Mouse (Mus musculus) thymus, postnatal 25 days (tissue): ENCODE measurements around the gene Scnn1b.

Experiments
- DNase-seq: peaks from one replicate; pipeline ENCODE4 v3.0.0; 2022

Gene Scnn1b

GRCm38 (mm10) chr7:121924361-121924760 is 59.5 kb downstream of the Scnn1b start:
- DNase-seq = no peak

GRCm38 (mm10) chr7:121927882-121928281 is 63.0 kb downstream of the Scnn1b start:
- no peak for DNase-seq

GRCm38 (mm10) chr7:121931246-121931645 is 66.4 kb downstream of the Scnn1b start:
- no peak for DNase-seq

- no peak for DNase-seq
These were observed 68.8 kb downstream of the Scnn1b start for GRCm38 (mm10) chr7:121933675-121934074.

- DNase-seq = peak; percentile 53
These were observed 69.5 kb downstream of the Scnn1b start for GRCm38 (mm10) chr7:121934346-121934745.

- DNase-seq = no peak
These were observed 71.3 kb downstream of the Scnn1b start for GRCm38 (mm10) chr7:121935906-121936794.

- DNase-seq = no peak
These were observed 72.2 kb downstream of the Scnn1b start for GRCm38 (mm10) chr7:121936861-121937630.

GRCm38 (mm10) chr7:121938124-121938891 is 73.5 kb downstream of the Scnn1b start:
- DNase-seq = no peak

GRCm38 (mm10) chr7:121939244-121939643 is 74.4 kb downstream of the Scnn1b start:
- no peak for DNase-seq

GRCm38 (mm10) chr7:121939729-121940128 is 74.9 kb downstream of the Scnn1b start:
- DNase-seq = peak; percentile 7

GRCm38 (mm10) chr7:121941016-121941415 is 76.2 kb downstream of the Scnn1b start:
- no peak for DNase-seq

GRCm38 (mm10) chr7:121941640-121942039 is 76.8 kb downstream of the Scnn1b start:
- no peak for DNase-seq

- DNase-seq = no peak
These were observed 77.5 kb downstream of the Scnn1b start for GRCm38 (mm10) chr7:121942371-121942770.

- no peak for DNase-seq
These were observed 81.4 kb downstream of the Scnn1b start for GRCm38 (mm10) chr7:121946196-121946595.

- DNase-seq = no peak
These were observed 82.7 kb downstream of the Scnn1b start for GRCm38 (mm10) chr7:121947513-121947912.

GRCm38 (mm10) chr7:121954891-121955669 is 90.2 kb downstream of the Scnn1b start:
- no peak for DNase-seq

- no peak for DNase-seq
These were observed 91.0 kb downstream of the Scnn1b start for GRCm38 (mm10) chr7:121955802-121956201.

GRCm38 (mm10) chr7:121961913-121962570 is 97.2 kb downstream of the Scnn1b start:
- no peak for DNase-seq

- no peak for DNase-seq
These were observed 97.7 kb downstream of the Scnn1b start for GRCm38 (mm10) chr7:121962571-121962959.

GRCm38 (mm10) chr7:121963883-121964398 is 99.1 kb downstream of the Scnn1b start:
- DNase-seq = peak; percentile 29

GRCm38 (mm10) chr7:121966169-121966568 is 101.3 kb downstream of the Scnn1b start:
- no peak for DNase-seq
